ENCODE assay signal across 8 mouse cellular contexts in the genomic region with DNA sequence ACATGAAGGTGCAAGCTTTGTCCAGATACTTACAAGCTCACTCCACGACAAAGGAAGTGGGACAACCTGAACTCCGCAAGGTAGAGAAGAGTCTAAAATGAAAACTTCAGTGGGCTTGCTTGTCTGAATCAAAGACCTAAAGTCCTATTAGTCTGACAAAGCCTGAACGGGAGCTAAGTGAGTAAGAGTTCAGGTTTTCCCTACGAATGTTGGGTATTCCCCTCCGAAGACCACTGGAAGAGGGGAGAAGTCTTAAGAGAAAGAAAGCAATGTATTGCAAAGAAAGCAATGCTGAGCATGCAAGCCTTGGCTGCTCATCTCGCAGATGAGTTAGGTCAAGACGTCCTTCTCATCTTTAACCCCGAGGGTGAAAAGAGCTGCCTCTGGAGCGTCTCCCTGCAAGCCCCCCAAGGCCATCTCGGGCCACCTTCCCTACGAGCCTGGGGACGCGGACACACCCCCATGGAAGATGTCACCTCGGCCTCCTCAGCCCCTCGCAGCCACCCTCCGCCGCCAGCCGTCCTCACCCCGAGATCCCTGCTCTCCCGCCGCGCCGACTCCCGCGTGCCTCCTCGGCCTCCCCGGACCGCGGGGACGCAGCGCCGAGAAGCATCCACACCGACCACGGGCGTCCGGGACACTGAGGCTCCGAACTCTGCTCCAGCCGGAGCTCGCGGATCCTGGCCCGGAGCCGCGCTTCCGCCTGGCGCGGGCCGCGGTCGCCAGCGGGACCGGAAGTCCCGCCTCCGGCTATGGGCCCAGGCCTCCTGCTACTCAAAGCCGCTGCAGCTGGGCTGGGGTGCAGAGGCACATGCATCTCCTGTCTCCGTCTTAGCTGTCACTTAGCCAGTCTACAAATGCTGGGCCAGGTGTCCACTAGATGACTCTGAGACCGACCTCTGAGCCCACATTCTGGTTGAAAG. TPM values are rescaled to one million over a fixed set of nuclear protein-coding genes. Genes with fewer than 3 reads are reported as not detected.
DNase-seq lines count a peak whose midpoint lies in the region; ATAC-seq and TF ChIP-seq lines count a peak whose summit lies in the region.

A gene (minus strand): TSS at position 727 of the 923 bp plus-strand sequence.

- WGBS in forebrain, embryonic 10.5 days, result 4% methylated on average over 56 of the region's 56 CpGs
- 2% methylated on average over 56 of the region's 56 CpGs for WGBS in heart, embryonic 15.5 days
- 2% methylated on average over 56 of the region's 56 CpGs for WGBS in liver, embryonic 16.5 days (ENCODE audit: insufficient replicate concordance)
- 4% methylated on average over 56 of the region's 56 CpGs for WGBS in neural tube, embryonic 12.5 days
- 1% methylated on average over 56 of the region's 56 CpGs for WGBS in stomach, postnatal 0 days

- no peaks in the 10 kb centered on the region for H3K27me3 ChIP-seq in forebrain, embryonic 10.5 days (ENCODE audit: poor library complexity, severe bottlenecking)
- 0 out of 2 replicates have a peak, but pooled peaks cover 3% of the 10 kb centered on the region for H3K27me3 ChIP-seq in heart, embryonic 15.5 days
- H3K27me3 ChIP-seq in liver, embryonic 16.5 days (ENCODE audit: control insufficient read depth, insufficient read depth, low read depth, low read length), result no peaks in the 10 kb centered on the region
- H3K27me3 ChIP-seq in neural tube, embryonic 12.5 days (replicated peaks), result no peaks in the 10 kb centered on the region
- no peaks in the 10 kb centered on the region for H3K27me3 ChIP-seq in stomach, postnatal 0 days (ENCODE audit: control insufficient read depth, insufficient read depth, low read length)

- no peaks in the 10 kb centered on the region; the same call in 1 of the 2 replicates for H3K36me3 ChIP-seq in forebrain, embryonic 10.5 days (replicated peaks)
- no peaks in the 10 kb centered on the region for H3K36me3 ChIP-seq in heart, embryonic 15.5 days
- no peaks in the 10 kb centered on the region for H3K36me3 ChIP-seq in liver, embryonic 16.5 days (ENCODE audit: control insufficient read depth, insufficient read depth)
- H3K36me3 ChIP-seq in neural tube, embryonic 12.5 days, result no peaks in the 10 kb centered on the region
- H3K36me3 ChIP-seq in stomach, postnatal 0 days (ENCODE audit: control insufficient read depth, insufficient read depth, low read length), result no peaks in the 10 kb centered on the region

- DNase-seq in CD8-positive naive resting alpha-beta T cell, adult 2 months (ENCODE audit: low read depth in 2 of 2, low spot score in 2 of 2), result peak; percentile 67 to 71
- peak; percentile 54 for DNase-seq in c-Kit-negative CD71-positive TER-119-positive erythroid progenitor cells, embryonic 14.5 days (ENCODE audit: low read depth, low spot score)
- DNase-seq in forebrain, embryonic 10.5 days (ENCODE audit: extremely low spot score, low spot score), result peak; percentile 78
- DNase-seq in kidney, postnatal 14 days, result peak; percentile 84
- peak; percentile 77 for DNase-seq in stomach, postnatal 0 days (ENCODE audit: low spot score)

- H3K9me3 ChIP-seq in forebrain, embryonic 10.5 days, result no peaks in the 10 kb centered on the region
- no peaks in the 10 kb centered on the region for H3K9me3 ChIP-seq in heart, embryonic 15.5 days (replicated peaks)
- H3K9me3 ChIP-seq in liver, embryonic 16.5 days (replicated peaks; ENCODE audit: control insufficient read depth, low read length), result no peaks in the 10 kb centered on the region
- H3K9me3 ChIP-seq in neural tube, embryonic 12.5 days, result no peaks in the 10 kb centered on the region
- no peaks in the 10 kb centered on the region for H3K9me3 ChIP-seq in stomach, postnatal 0 days (ENCODE audit: control insufficient read depth, low read length)

- H3K27ac ChIP-seq in forebrain, embryonic 10.5 days, result peak within 1 kb of the TSS; percentile 96
- peak within 1 kb of the TSS; percentile 69 for H3K27ac ChIP-seq in heart, embryonic 15.5 days
- no peak within 1 kb of the TSS for H3K27ac ChIP-seq in liver, embryonic 16.5 days (ENCODE audit: low read length)
- no peak within 1 kb of the TSS for H3K27ac ChIP-seq in neural tube, embryonic 12.5 days
- H3K27ac ChIP-seq in stomach, postnatal 0 days (replicated peaks), result peak within 1 kb of the TSS; percentile 78

- H3K4me1 ChIP-seq in forebrain, embryonic 10.5 days, result peaks cover 19% of the 10 kb centered on the region
- peaks cover 7% of the 10 kb centered on the region for H3K4me1 ChIP-seq in heart, embryonic 15.5 days (replicated peaks)
- H3K4me1 ChIP-seq in liver, embryonic 16.5 days (ENCODE audit: control insufficient read depth, low read depth, low read length), result peaks cover 4% of the 10 kb centered on the region
- peaks cover 12% of the 10 kb centered on the region for H3K4me1 ChIP-seq in neural tube, embryonic 12.5 days
- H3K4me1 ChIP-seq in stomach, postnatal 0 days (replicated peaks; ENCODE audit: control insufficient read depth, insufficient read depth), result no peaks in the 10 kb centered on the region

- ATAC-seq in heart, embryonic 15.5 days (replicated peaks; ENCODE audit: insufficient number of reproducible peaks, insufficient read depth, low FRiP score, low read depth), result peak; percentile 88
- ATAC-seq in liver, embryonic 16.5 days (ENCODE audit: low read depth), result peak; percentile 83
- peak; percentile 93 for ATAC-seq in neural tube, embryonic 12.5 days (ENCODE audit: low FRiP score, low read depth)
- peak; percentile 85 for ATAC-seq in stomach, postnatal 0 days (ENCODE audit: low FRiP score, low TSS enrichment)

- no peak for TF ChIP-seq CTCF in stomach, postnatal 0 days (IDR thresholded peaks at IDR 0.05; ENCODE audit: low read depth)

- TF ChIP-seq EP300 in stomach, postnatal 0 days (optimal IDR thresholded peaks at IDR 0.05), result no peak

- peak within 1 kb of the TSS; percentile 90 for H3K4me3 ChIP-seq in forebrain, embryonic 10.5 days
- H3K4me3 ChIP-seq in heart, embryonic 15.5 days, result peak within 1 kb of the TSS; percentile 89
- H3K4me3 ChIP-seq in liver, embryonic 16.5 days (ENCODE audit: low read depth, low read length), result peak within 1 kb of the TSS; percentile 83
- peak within 1 kb of the TSS; percentile 81 for H3K4me3 ChIP-seq in neural tube, embryonic 12.5 days
- H3K4me3 ChIP-seq in stomach, postnatal 0 days (ENCODE audit: low read depth, low read length), result peak within 1 kb of the TSS; percentile 85

- H3K9ac ChIP-seq in heart, embryonic 15.5 days, result peak within 1 kb of the TSS; percentile 89
- peak within 1 kb of the TSS; percentile 89 for H3K9ac ChIP-seq in liver, embryonic 16.5 days (ENCODE audit: low read depth, low read length)
- peak within 1 kb of the TSS; percentile 91 for H3K9ac ChIP-seq in neural tube, embryonic 12.5 days
- peak within 1 kb of the TSS; percentile 93 for H3K9ac ChIP-seq in stomach, postnatal 0 days (ENCODE audit: low read length)

- H3K4me2 ChIP-seq in heart, embryonic 15.5 days, result peak within 1 kb of the TSS; percentile 71
- H3K4me2 ChIP-seq in liver, embryonic 16.5 days (ENCODE audit: low read depth, low read length), result peak within 1 kb of the TSS; percentile 75
- H3K4me2 ChIP-seq in neural tube, embryonic 12.5 days (replicated peaks), result peak within 1 kb of the TSS; percentile 73
- H3K4me2 ChIP-seq in stomach, postnatal 0 days (replicated peaks; ENCODE audit: low read depth), result peak within 1 kb of the TSS; percentile 84

RNA-seq across cellular contexts. Expression of the gene that starts here (rescaled TPM):
- 9.2 and 10.3 TPM in 2 replicates for polyA plus RNA-seq in forebrain, embryonic 10.5 days (2016; fragmentation: Nextera tagmentation; extraction: Ambion mirVana)
- 7.8 and 11.0 TPM in 2 replicates for polyA plus RNA-seq in heart, embryonic 15.5 days (2015; fragmentation: Nextera tagmentation; extraction: Ambion mirVana)
- 3.0 and 3.3 TPM in 2 replicates for polyA plus RNA-seq in liver, embryonic 16.5 days (2015; fragmentation: Nextera tagmentation; extraction: Ambion mirVana)
- 11.5 and 12.4 TPM in 2 replicates for polyA plus RNA-seq in neural tube, embryonic 12.5 days (2016; fragmentation: Nextera tagmentation; extraction: Ambion mirVana)
- 5.9 and 6.3 TPM in 2 replicates for polyA plus RNA-seq in stomach, postnatal 0 days (2015; fragmentation: Nextera tagmentation; extraction: Ambion mirVana)

Comparison
In these comparisons a context has a peak if more than half of its experiments do, and no peak if none do; other contexts are left out.
1. H3K27ac ChIP-seq: peak in forebrain, embryonic 10.5 days (single experiment), heart, embryonic 15.5 days (single experiment) and stomach, postnatal 0 days (single experiment); none in liver, embryonic 16.5 days (single experiment) and neural tube, embryonic 12.5 days (single experiment).
2. Peak in every context shown above with its lines, with median percentiles within 50 percentile points of each other: DNase-seq, H3K4me3 ChIP-seq, ATAC-seq, H3K4me2 ChIP-seq and H3K9ac ChIP-seq.